Mouse (Mus musculus): Measurements from ENCODE around the gene Galnt5.

The Galnt5 gene

GRCm38 (mm10) chr2:57997752-57998430, at the start of gene Galnt5:
Gene Galnt5 (plus strand): TSS chr2:57997884.
- DNase-seq (ENCODE audit: low spot score): peak; percentile 32

GRCm38 (mm10) chr2:57951620-57952019, 46.1 kb upstream of the Galnt5 start:
- no peak for DNase-seq (ENCODE audit: low spot score)

GRCm38 (mm10) chr2:57960786-57961185, 36.9 kb upstream of the Galnt5 start:
- no peak for DNase-seq (ENCODE audit: low spot score)

GRCm38 (mm10) chr2:57982248-57982647, 15.4 kb upstream of the Galnt5 start:
- no peak for DNase-seq (ENCODE audit: low spot score)

DNA sequence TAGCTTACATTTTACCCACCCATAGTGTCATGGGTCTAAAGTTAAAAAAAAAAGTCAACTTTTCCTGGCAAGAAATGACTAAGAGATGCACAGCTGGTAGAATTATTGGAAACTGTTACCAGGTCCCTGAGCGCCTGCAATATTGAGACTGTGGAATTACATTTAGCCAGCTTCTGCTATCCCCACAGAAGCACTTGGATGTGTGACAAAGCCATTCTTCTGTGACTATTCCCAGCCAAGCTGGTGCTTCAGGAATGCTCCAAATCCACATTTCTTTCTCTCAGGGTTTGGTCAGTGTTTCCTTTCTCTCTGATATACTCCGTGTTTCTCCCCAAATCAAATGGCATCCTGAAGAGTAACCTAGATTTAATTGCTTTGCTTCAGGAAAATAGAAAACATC, 6.6 kb upstream of the Galnt5 start:
- no peak for DNase-seq (ENCODE audit: low spot score)

- peak; percentile 20 for DNase-seq (ENCODE audit: low spot score)
Measured at GRCm38 (mm10) chr2:58001497-58001896, 3.8 kb downstream of the Galnt5 start.

DNA sequence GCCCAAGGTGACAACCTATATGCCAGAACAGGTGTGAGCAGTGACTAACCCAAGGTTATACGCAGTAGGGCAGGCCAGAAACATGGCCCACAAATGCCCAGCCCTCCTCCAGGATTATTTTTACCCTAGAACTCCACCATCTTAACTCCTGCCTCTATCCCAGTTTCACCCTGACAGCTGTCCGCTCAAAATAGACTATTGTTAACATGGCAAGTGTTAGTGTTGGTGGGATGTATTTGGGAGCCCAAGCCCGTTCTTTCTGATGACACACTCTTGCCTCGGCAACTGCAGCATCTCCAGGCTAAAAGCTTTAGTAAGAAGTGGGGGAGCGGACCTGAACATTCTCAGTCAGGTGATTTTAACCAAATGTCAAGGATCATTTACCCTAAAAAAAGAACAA, 9.4 kb downstream of the Galnt5 start:
- no peak for DNase-seq (ENCODE audit: low spot score)

- DNase-seq (ENCODE audit: low spot score): no peak
Measured at GRCm38 (mm10) chr2:58023556-58023955, 25.9 kb downstream of the Galnt5 start.

GRCm38 (mm10) chr2:58026740-58027139, 29.1 kb downstream of the Galnt5 start:
- peak; percentile 71 for DNase-seq (ENCODE audit: low spot score)

- peak; percentile 81 for DNase-seq (ENCODE audit: low spot score)
Measured at GRCm38 (mm10) chr2:58029404-58029803, 31.7 kb downstream of the Galnt5 start.

- no peak for DNase-seq (ENCODE audit: low spot score)
Measured at GRCm38 (mm10) chr2:58031431-58031830, 33.7 kb downstream of the Galnt5 start.

GRCm38 (mm10) chr2:58035635-58036034, 38.0 kb downstream of the Galnt5 start:
- no peak for DNase-seq (ENCODE audit: low spot score)

GRCm38 (mm10) chr2:58036926-58037325, 39.2 kb downstream of the Galnt5 start:
- DNase-seq (ENCODE audit: low spot score): no peak

GRCm38 (mm10) chr2:58041867-58042266, 44.2 kb downstream of the Galnt5 start:
- no peak for DNase-seq (ENCODE audit: low spot score)

GRCm38 (mm10) chr2:58052821-58053581, 55.3 kb downstream of the Galnt5 start, which contains the start of gene Ermn:
Gene Ermn (minus strand): TSS chr2:58052864.
- DNase-seq (ENCODE audit: low spot score): no peak

GRCm38 (mm10) chr2:58055383-58055782, 57.7 kb downstream of the Galnt5 start:
- DNase-seq (ENCODE audit: low spot score): peak; percentile 66

GRCm38 (mm10) chr2:58079849-58080248, 82.2 kb downstream of the Galnt5 start:
- peak; percentile 24 for DNase-seq (ENCODE audit: low spot score)

DNA sequence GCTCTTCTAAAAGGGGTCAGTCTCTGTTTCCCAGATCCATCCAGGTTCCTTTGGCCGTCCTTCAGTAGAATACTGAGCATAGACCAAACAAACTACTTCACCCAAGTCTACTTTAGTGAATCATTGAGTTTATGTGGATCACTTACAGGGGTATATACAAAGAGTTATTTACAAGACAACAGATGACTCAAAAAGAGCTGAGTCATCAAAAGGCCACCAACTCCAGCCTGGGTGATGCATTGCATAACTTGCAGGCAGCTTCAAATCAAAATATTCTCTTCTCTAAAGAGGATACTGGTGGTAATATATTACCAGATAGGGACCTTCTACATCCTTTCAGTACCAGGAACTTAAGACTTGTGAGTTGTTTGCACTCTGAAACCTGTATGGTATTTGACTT, 88.7 kb downstream of the Galnt5 start:
- no peak for DNase-seq (ENCODE audit: low spot score)

DNA sequence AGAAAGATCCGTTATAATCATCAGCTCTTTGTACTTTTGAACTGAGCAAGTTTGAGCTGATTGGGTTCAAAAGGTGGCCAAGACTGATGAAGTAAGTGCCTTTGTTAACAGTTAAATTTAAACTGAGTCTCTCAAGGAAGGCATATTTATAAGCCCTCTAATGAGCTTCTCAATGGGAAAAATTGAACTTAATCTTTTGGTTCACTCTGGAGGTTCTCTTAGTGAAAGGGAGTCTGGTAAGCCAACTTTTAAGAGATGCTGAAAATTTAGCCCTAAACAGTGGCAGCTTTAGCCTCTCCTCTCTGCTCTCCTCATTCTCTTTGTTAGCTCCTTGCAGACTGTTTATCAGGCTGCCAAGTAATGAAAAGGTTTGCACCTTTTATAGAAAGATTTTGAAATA, 97.1 kb downstream of the Galnt5 start:
- no peak for DNase-seq (ENCODE audit: low spot score)

Measured in MN1 (cell line).